Mouse (Mus musculus): ENCODE results near the gene Ccng2.
A peak's percentile ranks its signal among the peaks of the same experiment; 100 is the strongest.

The Ccng2 gene

DNA sequence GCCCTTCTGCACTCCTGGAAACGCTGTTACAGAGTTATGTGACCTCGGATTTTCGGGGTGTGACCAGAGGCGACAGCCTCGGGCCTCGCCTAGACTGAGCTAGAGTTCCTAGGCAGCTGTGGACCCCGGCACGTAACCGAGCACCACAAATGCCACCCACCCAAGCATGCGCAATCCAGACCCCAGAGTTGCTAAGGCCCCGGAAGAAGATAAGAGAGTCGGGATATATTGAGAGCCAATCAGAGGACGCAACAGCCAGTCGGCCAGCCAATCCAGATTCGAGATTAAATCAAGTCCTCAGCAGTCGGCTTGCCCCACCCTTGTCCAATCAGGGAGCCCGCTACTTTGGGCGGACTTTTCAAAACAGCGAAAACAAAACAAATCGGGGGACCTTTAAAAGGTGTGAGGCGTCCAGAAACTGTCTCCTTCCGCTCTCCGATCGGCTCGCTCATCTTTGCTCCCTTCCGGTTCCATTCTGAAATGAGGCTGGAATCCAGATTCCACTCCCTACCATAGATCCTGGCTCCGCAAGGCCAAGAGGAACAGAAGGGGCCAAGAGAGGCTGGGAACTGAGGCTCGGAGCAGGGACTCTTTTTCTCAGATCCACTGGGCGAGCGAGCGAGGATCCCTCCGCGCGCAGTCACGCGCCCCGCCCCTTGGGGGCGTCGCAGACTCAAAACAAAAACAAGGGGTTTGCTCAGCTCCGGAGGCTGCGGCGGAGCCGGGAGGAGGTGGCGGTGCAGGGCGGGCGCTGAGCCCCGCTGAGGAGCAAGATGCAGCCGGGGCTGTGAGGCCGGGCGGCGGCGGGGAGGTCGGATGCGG is at the start of gene Ccng2:
Gene Ccng2 (plus strand): TSS at position 375 of the 822 bp plus-strand sequence.
- DNase-seq (ENCODE audit: extremely low read depth, insufficient read length, low spot score) = peak; percentile 89

DNA sequence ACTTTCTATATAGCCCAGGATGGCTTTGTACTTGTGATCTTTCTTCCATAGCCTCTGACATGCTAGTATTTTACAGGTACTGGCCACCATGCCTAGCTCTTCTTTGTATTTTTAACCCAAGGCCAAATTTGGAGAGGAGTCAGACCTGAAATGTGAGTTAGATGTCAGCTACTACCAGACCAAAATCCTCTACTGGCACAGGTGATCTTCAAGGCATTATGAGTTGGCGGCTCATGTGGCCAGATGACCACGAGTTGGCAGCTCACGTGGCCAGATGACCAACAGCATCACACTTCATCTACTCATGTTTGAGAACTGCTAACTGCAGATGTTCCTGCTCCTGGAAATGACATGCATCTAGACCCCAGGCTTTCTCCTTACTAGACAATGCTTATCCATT is 48.7 kb upstream of the Ccng2 start:
- DNase-seq (ENCODE audit: extremely low read depth, insufficient read length, low spot score) = no peak

DNA sequence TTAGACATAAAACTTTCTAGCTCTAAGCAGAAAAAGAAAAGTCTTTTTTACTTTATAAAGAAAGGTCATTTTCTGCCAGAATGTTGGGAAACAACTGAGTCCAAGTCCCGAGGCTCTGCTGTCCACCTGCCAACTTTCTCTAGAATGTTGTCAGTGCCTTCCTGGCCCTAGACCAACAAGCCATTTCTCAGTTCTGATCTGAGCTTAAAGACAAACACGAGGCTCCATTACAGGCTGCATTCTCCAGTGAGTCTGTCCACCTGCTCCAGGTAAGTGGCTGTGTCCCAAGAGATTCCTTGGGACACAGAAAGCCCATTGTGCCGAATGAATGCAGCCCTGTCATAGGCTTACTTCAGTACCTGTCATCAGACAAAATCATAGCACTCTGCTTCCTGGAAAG is 45.4 kb upstream of the Ccng2 start:
- no peak for DNase-seq (ENCODE audit: extremely low read depth, insufficient read length, low spot score)

DNA sequence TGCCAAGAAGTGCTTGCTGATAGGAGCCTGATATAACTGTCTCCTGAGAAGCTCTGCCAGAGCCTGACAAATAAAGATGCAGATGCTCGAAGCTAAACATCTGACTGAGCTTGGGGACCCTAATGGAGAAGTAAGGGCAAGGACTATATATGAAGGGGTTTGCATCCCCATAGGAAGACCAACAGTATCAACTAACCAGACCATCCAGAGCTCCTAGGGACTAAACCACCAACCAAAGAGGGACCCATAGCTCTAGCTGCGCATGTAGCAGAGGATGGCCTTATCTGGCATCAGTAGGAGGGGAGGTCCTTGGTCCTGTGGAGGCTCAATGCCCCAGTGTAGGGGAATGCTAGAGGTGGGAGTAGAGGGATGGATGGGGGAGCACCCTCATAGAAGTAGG is 42.5 kb upstream of the Ccng2 start:
- no peak for DNase-seq (ENCODE audit: extremely low read depth, insufficient read length, low spot score)

DNA sequence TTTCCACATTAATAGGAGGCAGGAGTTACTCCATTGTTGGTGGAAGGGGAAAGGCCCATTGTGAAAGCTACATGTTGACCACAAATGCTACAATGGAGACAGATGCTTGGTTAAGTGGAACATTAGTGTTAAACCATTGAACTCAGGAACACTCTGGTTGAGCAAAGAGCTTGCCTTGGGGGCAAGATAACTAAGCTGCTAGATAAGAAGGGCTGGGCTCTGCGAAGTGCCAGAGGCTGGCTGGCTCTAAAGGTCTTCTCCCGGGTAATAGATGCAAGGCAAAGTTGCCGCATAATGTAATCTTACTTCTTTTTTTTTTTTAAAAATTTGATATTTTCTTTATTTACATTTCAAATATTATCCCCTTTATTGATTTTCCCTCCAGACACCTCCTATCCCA is 39.9 kb upstream of the Ccng2 start:
- no peak for DNase-seq (ENCODE audit: extremely low read depth, insufficient read length, low spot score)

DNA sequence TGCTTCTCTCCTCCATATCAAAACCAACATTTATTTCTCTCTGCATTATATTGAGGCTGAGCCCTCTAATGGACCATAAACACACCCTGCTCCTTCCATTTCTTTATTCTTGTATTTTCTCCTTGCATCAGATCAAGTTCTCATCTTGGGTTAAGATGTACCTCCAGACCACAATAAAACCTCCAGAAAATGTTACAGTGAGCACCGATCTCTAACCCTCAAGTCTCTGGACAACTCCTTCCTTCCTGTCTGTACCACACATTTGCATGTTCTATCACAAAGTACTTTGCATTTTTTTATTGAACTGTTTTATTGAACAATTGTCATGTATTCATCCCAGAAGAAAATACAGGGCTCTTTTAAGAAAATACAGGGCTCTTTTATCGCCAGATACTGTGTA is 37.5 kb upstream of the Ccng2 start:
- no peak for DNase-seq (ENCODE audit: extremely low read depth, insufficient read length, low spot score)

DNA sequence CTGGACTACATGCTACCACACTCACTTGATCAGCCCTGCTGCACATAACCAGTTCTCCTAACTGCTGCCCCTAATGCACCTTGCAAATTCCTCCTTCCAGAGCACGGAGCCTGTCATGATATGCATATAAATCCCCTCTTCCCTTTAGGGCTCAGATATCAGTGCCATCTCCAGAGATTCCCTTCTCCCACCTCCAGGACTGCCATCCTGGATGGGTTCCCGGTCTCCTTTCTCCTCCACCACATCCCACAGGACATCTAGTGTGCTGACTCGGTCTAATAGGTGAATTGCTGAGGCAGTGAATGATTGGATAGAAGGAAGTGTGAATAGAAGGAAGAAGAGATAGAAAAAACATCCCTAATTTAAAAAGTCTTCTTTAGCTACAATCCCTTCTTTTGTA is 35.3 kb upstream of the Ccng2 start:
- no peak for DNase-seq (ENCODE audit: extremely low read depth, insufficient read length, low spot score)

DNA sequence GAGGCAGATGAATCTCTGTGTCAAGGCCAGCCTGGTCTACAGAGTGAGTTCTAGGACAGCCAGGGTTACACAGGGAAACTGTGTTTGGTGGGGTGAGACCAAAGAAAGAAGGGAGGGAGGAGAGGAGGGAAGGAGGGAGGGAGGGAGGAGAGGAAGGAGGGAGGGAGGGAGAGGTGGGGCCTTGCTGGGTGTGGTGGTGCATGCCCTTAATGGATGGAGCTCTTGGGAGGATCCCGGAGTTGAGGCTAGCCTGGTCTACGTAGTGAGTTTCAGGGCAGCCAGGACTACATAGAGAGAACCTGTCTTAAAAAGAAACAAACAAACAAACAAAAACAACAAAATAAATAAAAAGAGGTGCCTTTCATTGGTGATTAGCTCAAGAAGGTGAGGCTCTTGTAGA is 34.2 kb upstream of the Ccng2 start:
- no peak for DNase-seq (ENCODE audit: extremely low read depth, insufficient read length, low spot score)

DNA sequence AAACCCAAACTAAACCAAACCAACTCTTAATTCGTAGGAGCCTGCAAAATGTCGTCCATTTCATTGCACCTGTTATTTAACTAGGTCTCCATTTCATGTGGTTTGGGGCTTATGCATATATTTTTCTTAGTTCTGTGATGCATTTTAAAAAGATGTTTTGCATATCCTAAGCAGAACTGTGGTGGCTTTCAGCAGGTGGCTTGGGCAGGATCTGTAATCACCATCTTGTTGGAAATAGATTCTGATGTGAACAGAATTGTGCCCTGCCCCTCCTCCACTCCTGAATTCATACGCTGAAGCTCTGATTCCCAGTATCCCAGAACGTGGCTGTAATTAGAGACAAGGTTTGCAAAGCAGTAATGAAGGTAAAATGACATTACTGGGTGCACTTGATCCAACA is 32.9 kb upstream of the Ccng2 start:
- DNase-seq (ENCODE audit: extremely low read depth, insufficient read length, low spot score) = no peak

DNA sequence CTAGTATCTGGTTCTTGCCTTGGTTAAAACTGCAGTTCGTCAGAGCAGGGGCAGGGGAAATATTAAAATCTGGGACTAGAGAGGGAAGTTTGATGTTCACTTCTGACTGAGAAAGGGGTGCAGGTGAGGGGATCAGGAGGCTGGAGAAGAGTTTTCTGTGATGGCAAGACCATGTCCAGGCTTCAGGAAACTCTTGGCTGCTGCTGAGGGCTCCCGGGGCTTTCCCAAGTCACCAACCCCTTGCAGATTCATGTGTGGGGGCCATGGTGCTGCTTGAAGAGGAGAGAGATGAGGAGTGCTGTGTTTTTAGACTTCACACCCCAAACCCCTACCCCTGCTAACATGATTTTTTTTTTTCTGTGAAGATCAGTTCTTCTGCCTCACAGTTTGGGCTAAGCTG is 32.5 kb upstream of the Ccng2 start:
- no peak for DNase-seq (ENCODE audit: extremely low read depth, insufficient read length, low spot score)

DNA sequence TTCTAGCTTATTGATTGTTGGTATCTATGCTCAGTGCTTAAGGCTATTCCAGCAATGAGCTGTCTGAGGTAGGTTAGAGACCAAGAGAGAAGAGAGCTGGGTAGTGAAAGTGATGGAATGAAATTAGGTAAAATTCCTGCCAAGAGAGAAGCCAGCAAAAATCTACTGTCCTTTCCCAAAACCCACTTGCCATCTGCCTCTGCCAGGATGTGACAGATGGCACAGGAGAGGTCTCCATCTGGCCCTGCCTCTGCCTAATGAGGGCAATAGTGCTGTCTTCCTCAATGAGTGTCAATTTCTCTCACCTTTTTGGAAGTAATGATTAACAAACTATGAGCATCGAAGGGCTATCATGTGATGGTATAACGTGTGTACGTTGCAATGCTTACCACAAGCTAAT is 31.2 kb upstream of the Ccng2 start:
- no peak for DNase-seq (ENCODE audit: extremely low read depth, insufficient read length, low spot score)

DNA sequence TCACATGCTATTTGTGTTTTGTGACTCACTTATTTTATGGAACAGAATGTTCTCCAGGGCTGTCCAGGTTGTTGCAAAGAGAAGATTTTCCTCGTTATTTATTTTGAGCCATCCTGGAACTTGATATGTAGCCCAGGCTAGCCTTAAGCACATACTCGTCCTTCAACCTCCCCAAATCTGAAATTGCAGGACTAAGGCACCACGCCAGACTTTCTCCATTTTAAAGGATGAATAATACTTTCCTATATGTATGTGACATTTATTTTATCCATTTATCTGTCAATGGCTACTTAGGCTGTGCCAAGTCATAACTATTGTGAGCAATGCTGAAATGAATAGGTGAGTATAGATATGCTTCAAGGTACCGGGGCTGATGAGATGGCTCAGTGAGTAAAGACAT is 30.5 kb upstream of the Ccng2 start:
- no peak for DNase-seq (ENCODE audit: extremely low read depth, insufficient read length, low spot score)

DNA sequence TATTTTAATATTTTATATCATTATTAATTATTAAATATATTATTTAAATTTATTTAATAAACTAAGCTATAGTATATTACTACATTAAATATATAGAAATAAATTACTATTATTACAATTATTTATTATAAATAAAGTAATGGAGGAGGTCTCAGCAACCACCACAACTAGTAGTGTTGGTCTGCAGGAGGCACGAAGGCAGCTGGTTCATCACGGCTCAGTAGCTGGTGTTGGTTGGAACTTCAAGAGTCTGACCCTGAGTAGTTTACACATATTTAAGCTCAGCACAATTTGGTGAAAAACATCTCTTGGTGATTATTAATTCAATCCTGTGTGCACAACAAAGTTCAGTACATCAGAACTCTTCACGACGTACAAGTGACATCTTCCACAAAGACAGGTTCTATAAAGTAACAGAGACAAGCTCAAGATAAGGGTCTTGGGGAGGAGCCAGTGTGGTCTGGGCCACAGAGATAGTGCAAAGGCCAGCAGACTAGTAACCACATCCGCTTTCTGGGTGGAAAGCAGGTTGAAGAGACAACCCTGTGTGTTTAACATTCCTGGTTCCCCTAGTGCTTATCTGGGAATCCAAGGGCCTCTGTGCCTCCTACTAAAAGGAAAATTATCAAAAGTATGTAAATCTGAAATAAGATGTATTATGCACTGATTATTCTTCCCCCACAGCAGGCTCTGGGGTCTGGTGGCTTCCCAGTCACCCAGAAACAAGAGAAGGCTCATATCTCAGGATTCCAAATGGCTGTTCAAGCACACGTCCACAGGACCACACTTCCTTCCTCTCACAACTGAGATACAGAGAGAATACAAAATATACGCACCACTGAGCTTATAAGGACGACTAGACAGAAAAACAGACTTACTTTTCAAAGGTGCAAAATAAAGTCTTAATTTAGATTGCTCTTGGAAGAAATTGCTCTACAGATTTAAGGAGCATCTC is 27.2 kb upstream of the Ccng2 start:
- DNase-seq (ENCODE audit: extremely low read depth, insufficient read length, low spot score) = no peak

DNA sequence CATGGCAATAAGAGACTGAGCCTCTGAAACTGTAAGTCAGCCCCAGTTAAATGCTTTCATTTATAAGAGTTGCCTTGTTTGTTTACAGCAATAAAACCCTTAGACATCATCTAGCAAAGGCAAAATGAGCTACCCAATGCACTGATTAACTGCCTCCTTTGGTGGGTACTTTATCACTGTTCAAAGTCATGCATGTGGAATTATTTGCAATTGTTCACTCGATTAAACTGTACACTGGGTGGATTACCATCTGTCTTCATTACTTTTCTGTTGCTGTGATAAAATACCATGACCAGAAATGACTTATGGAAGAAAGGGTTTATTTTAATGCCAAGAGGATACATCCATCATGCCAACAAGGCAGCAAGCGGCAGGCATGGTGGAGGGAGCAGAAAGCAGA is 21.8 kb upstream of the Ccng2 start:
- no peak for DNase-seq (ENCODE audit: extremely low read depth, insufficient read length, low spot score)

DNA sequence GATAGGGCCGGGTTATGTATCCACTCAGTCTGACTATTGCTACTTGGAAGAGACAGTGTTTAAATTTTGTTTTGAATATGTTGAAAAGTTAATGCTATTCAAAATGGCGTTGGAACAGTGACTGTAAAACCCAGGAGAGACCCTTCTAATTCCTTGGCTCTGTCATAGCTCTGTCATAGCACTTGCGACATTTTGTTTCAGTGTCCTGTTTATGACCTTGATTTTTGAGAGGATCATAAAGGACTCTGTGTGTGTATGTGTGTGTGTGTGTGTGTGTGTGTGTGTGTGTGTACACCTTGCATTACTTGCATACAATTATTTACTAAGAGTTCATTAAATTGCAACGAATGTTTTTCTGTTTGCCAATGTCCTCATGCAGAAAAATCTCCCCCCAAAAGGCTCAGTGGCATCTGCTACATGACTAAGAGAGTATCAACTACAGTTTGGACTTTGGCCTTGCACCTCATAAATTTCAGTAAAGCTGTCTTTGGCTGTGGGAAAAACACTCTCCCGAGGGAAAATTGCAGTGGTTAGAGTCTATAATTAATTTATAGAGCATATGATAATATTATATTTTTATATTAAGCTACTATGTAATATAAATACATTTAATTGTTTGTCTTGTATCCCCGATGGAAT is 17.0 kb upstream of the Ccng2 start:
- no peak for DNase-seq (ENCODE audit: extremely low read depth, insufficient read length, low spot score)

DNA sequence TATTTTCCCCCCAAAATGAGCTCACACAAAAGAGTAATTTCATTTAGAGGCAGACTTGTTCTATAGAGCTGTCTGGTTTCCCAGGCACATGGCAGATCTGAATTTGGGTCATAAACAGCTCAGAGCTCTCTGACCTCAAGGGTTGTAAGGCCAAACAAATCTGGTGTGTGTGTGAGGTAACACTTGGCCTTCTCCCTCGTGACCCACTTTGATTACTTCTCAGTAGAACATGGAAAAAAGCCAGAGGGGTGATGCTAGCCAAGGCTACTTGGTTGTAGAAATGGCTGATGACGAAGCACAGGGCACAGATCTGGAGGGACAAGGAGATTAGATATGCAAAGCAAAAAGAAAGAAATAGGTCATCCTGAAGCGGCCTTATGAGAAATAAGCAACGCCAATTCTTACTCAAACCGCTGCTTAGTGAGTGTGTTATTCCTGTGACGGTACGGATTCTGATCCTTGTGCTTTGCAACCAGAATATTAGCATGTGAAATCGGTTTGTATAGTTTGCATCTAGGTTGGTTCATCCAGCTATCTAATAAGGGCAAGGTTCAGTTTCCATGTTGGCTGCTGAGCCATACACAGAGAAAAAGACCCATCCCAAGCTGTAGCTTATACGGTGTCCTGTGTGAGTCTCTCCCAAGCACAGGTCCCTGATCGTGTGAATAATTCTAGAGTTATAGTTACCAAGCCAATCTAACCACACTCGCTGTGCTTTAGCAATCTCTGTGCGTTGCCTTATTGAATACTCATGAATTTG is 15.9 kb upstream of the Ccng2 start:
- DNase-seq (ENCODE audit: extremely low read depth, insufficient read length, low spot score) = no peak

DNA sequence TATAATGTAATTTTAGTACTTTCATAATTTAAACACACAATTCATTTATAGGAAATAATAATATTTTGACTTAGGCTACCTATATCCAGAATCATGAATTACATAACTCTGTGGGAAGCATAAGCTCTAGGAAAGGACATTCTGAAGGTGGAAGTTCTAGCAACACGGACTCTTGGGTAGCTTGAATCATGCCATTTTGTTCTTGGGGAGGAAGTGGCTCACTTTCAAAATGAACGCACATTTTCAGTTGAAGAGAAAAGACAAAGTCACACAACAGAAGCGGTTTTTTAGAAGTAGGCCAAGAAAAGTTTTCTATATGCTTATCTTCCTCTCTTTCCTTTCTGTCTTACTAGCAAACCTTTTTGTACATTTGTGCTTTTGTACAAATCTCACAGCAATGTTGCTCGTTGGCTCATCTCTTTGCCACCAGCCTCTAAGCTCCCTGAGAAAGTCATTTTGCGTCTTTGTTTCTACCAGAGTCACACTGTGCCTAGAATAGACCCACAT is 11.2 kb upstream of the Ccng2 start:
- no peak for DNase-seq (ENCODE audit: extremely low read depth, insufficient read length, low spot score)

DNA sequence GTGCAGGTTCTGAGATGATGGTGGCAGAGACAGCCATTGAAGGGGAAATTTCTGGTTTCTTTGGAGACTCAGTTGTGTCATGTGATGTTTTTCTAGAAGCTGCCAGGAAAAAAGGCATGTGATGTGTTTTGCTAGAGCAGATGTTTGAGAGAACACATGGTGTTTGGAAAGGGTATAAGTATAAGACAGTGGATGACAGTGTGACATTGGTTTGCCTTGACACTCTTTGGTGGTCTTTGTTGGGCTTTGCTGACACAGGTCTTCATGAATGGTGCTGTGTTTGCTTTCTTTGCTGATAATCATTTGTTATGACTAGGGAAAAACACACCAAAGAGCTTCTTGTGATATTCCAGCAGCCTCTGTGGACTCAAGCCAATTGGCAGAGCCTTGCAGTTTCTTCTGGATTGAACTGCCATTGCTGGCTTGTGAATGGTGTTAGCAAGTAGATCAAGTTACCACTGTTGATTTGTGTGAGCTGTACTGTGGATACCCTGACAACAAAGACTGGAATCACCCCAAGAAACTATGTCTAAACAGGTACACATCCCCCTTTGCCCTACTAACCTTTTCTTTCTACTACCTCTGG is 10.1 kb upstream of the Ccng2 start:
- no peak for DNase-seq (ENCODE audit: extremely low read depth, insufficient read length, low spot score)

DNA sequence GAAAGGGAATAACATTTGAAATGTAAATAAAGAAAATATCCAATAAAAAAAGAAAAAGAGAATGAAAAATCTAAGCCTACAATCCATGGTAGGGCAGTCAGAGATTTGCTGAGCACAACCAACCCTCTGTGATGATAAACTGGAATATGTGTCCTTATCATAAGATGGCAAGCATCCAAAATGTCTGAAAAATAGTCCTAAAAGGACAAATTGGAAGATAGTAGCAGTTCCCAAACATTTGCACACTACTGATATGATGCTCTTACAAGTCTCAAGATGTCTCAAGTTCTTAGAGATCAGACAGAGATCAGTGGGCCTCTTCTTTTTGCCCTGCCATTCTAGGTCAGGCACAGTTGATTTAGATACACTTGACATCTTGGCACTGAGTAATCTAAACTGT is 7.7 kb upstream of the Ccng2 start:
- DNase-seq (ENCODE audit: extremely low read depth, insufficient read length, low spot score) = no peak

DNA sequence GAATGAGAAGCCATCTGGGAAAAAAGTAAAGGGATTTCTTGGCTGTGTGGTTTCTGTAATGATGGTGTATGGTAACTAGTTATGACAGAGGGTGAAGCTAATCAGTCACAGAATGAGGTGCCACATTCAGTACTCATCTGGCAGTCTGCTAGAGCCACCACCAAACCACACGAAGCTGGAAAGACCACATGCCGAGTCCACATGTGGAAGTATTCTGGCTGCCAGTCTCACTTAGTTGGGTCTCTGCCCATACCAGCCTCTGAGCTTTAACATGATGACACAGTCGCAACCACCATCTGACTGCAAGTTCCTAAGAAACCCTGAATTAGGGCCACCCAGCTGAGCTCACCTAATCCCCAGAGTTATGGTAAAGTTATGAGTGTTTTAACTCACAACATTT is 6.1 kb upstream of the Ccng2 start:
- peak; percentile 40 for DNase-seq (ENCODE audit: extremely low read depth, insufficient read length, low spot score)
